Mouse (Mus musculus): Measurements from ENCODE around the gene Eri3. TPM values are rescaled to one million over a fixed set of nuclear protein-coding genes. Genes with fewer than 3 reads are reported as not detected.
A peak's percentile ranks its signal among the peaks of the same experiment; 100 is the strongest.

Eri3 gene
- total RNA-seq, 1 experiment from 2014 or later, result 67.9 TPM

- DNase-seq, result peak; percentile 28
These were observed 108.6 kb downstream of the Eri3 start for GRCm38 (mm10) chr4:117658582-117659444.

- DNase-seq, result no peak
These were observed 109.8 kb downstream of the Eri3 start for GRCm38 (mm10) chr4:117660001-117660400.

- DNase-seq, result no peak
These were observed 114.4 kb downstream of the Eri3 start for GRCm38 (mm10) chr4:117664411-117665137.

GRCm38 (mm10) chr4:117665531-117665930 is 115.4 kb downstream of the Eri3 start:
- DNase-seq, result no peak

- no peak for DNase-seq
These were observed 115.9 kb downstream of the Eri3 start for GRCm38 (mm10) chr4:117666054-117666453.

- DNase-seq, result no peak
These were observed 119.7 kb downstream of the Eri3 start for GRCm38 (mm10) chr4:117669874-117670273.

GRCm38 (mm10) chr4:117672042-117672441 is 121.9 kb downstream of the Eri3 start:
- no peak for DNase-seq

- DNase-seq, result no peak
These were observed 123.7 kb downstream of the Eri3 start for GRCm38 (mm10) chr4:117673901-117674300.

GRCm38 (mm10) chr4:117676903-117677302 is 126.7 kb downstream of the Eri3 start:
- DNase-seq, result peak; percentile 75

- no peak for DNase-seq
These were observed 130.8 kb downstream of the Eri3 start for GRCm38 (mm10) chr4:117680963-117681362.

- DNase-seq, result peak; percentile 75
These were observed 131.8 kb downstream of the Eri3 start, which contains the start of gene Dmap1 for GRCm38 (mm10) chr4:117681931-117682461. Gene Dmap1, minus strand, starts transcription at chr4:117682273.

GRCm38 (mm10) chr4:117682463-117682862 is 132.3 kb downstream of the Eri3 start:
- no peak for DNase-seq

- DNase-seq, result no peak
These were observed 133.0 kb downstream of the Eri3 start for GRCm38 (mm10) chr4:117683048-117683768.

GRCm38 (mm10) chr4:117686354-117686753 is 136.2 kb downstream of the Eri3 start:
- no peak for DNase-seq

- peak; percentile 19 for DNase-seq
These were observed 155.2 kb downstream of the Eri3 start for GRCm38 (mm10) chr4:117705361-117705760.

GRCm38 (mm10) chr4:117708780-117709550 is 158.8 kb downstream of the Eri3 start:
- DNase-seq, result no peak

- DNase-seq, result no peak
These were observed 162.1 kb downstream of the Eri3 start for GRCm38 (mm10) chr4:117712314-117712713.

- DNase-seq, result no peak
These were observed 163.3 kb downstream of the Eri3 start for GRCm38 (mm10) chr4:117713303-117714098.

Measured in adrenal gland, postnatal 25 days (tissue).